Mouse (Mus musculus) hindbrain, embryonic 11.5 days (tissue): ENCODE measurements around the gene Itga6. TPM values are rescaled to one million over a fixed set of nuclear protein-coding genes. Genes with fewer than 3 reads are reported as not detected.
A peak's percentile ranks its signal among the peaks of the same experiment; 100 is the strongest.
"Not testable (repeated sequence)": the region's sequence is repeated elsewhere in the genome, so short reads cannot be mapped to it uniquely, and the experiment has no call there.

ENCODE experiments used
- ATAC-seq: fragments of 200-750 bp; cut with Nextera tagmentation; 2 replicates; pipeline ENCODE4 v1.8.0; 2017; ENCODE audit warnings: mild to moderate bottlenecking, moderate TSS enrichment, moderate library complexity; ENCODE audit not compliant: low FRiP score
- DNase-seq: peaks from one replicate; pipeline ENCODE4 v3.0.0-alpha.2; 2015; ENCODE audit warnings: low spot score
- H3K27ac ChIP-seq: fragments of 300-500 bp; sonication (generic); 2 replicates; pipeline ENCODE4 v1.5.1; 2014; ENCODE audit warnings: mild to moderate bottlenecking, low read depth, low read length
- H3K27me3 ChIP-seq: fragments of 300-500 bp; sonication (generic); 2 replicates; pipeline ENCODE4 v1.6.1; 2014; ENCODE audit warnings: mild to moderate bottlenecking, low read length, moderate library complexity, mixed read lengths; ENCODE audit not compliant: control insufficient read depth, insufficient read depth
- H3K36me3 ChIP-seq: fragments of 300-500 bp; sonication (generic); 2 replicates; pipeline ENCODE4 v1.6.1; 2014; ENCODE audit warnings: mild to moderate bottlenecking, low read length, moderate library complexity, mixed read lengths; ENCODE audit not compliant: control insufficient read depth, insufficient read depth
- H3K4me1 ChIP-seq: fragments of 300-500 bp; sonication (generic); replicated peaks from 2 replicates; pipeline ENCODE4 v1.6.1; 2014; ENCODE audit warnings: low read length, mixed read lengths; ENCODE audit not compliant: control insufficient read depth, insufficient read depth
- H3K4me2 ChIP-seq: fragments of 300-500 bp; sonication (generic); replicated peaks from 2 replicates; pipeline ENCODE4 v1.6.1; 2014; ENCODE audit warnings: mild to moderate bottlenecking, low read depth, low read length
- H3K4me3 ChIP-seq: fragments of 300-500 bp; sonication (generic); 2 replicates; pipeline ENCODE4 v1.5.1; 2014; ENCODE audit warnings: low read depth, low read length
- H3K9ac ChIP-seq: fragments of 300-500 bp; sonication (generic); 2 replicates; pipeline ENCODE4 v1.6.1; 2014; ENCODE audit warnings: low read depth, low read length
- H3K9me3 ChIP-seq: fragments of 300-500 bp; sonication (generic); 2 replicates; pipeline ENCODE4 v1.6.1; 2016; ENCODE audit warnings: low read length; ENCODE audit not compliant: control insufficient read depth
- WGBS: fragments of 180-500 bp; shearing (Covaris S2); extraction: QIAGEN DNeasy Blood & Tissue Kit; methylation state at CpG from one replicate; pipeline ENCODE4 v1.1.7; 2014; 5-methylcytosine and 5-hydroxymethylcytosine counted together
- polyA plus RNA-seq: library from polyadenylated mRNA; unstranded; fragments of >200 nt; fragmentation: Nextera tagmentation; extraction: Ambion mirVana; gene quantifications from 2 replicates; pipeline ENCODE4 v1.2.1, GENCODE M21; 2014

The Itga6 gene
- polyA plus RNA-seq, 1 experiment from 2014 or later, result 25.5 TPM

DNA sequence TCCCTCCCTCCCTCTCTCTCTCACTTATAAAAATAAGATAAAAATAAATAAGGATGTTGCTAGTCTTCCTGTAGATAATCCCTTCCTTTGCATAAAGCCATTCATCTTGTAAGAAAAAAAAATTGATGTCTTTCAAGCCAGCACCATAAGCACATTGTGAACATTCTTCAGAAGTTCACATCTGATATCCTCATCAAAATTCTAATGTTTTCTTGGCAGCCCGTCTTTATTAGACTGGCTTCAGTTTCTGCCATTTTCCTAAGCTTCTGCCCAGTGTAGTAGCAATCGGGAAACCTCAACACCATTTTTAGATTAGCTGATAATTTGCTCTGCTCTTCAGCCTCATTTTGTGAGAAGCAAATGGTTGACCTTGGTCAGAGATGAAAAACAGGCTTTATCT, 33.8 kb upstream of the Itga6 start:
- H3K36me3 ChIP-seq, result no peaks in the 10 kb centered on the region
- no peak for DNase-seq
- 86% methylated on average over 2 of the region's 2 CpGs for WGBS

DNA sequence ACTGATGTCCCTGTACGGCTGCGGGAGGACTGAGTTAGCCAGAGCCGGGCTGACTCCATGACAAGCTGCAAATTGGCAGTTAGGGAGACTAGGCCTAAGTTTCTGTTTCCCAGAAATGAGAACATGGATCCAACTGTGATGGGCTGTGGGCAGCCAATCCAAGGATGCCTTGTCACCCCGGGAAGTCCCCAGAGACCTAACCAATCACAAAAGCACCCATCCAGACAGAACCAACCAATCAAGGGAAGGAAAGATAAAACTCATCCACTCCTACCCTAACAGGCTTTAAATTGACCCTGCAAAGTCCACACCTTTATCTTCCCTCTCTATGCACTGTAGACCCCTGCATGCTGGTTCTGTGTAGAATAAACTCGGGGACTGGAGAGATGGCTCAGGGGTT, 31.0 kb upstream of the Itga6 start:
- H3K4me3 ChIP-seq, result no peak overlapping the region
- DNase-seq (no peak), ATAC-seq (no peak)
- WGBS, result 96% methylated on average over 5 of the region's 5 CpGs
- H3K27me3 ChIP-seq, result no peaks in the 10 kb centered on the region
- 0 out of 2 replicates have a peak, but pooled peaks cover 2% of the 10 kb centered on the region for H3K4me1 ChIP-seq
- no peaks in the 10 kb centered on the region for H3K36me3 ChIP-seq
- no peak overlapping the region for H3K4me2 ChIP-seq
- no peak overlapping the region for H3K9ac ChIP-seq
- H3K9me3 ChIP-seq, result no peaks in the 10 kb centered on the region
- H3K27ac ChIP-seq, result no peak overlapping the region

More for the DNA sequence above, 33.8 kb upstream of the Itga6 start:
- Histone ChIP-seq H3K9ac (no peak overlapping the region), H3K27ac (no peak overlapping the region), H3K27me3 (no peaks in the 10 kb centered on the region), H3K4me3 (no peak overlapping the region), H3K4me2 (no peak overlapping the region), H3K4me1 (no peaks in the 10 kb centered on the region), H3K9me3 (no peaks in the 10 kb centered on the region)
- no peak for ATAC-seq

- Histone ChIP-seq H3K9me3 (no peaks in the 10 kb centered on the region), H3K27me3 (no peaks in the 10 kb centered on the region)
- WGBS, result 19% methylated on average over 9 of the region's 9 CpGs
Observed at GRCm38 (mm10) chr2:71719005-71719386, 26.4 kb upstream of the Itga6 start.

GRCm38 (mm10) chr2:71719387-71720034, 25.9 kb upstream of the Itga6 start:
- Histone ChIP-seq H3K27me3 (no peaks in the 10 kb centered on the region), H3K9ac (no peak overlapping the region), H3K4me1 (0 out of 2 replicates have a peak, but pooled peaks cover 2% of the 10 kb centered on the region), H3K4me3 (no peak overlapping the region), H3K27ac (peak overlapping the region; percentile 36; the same call in 1 of the 2 replicates), H3K4me2 (no peak overlapping the region), H3K9me3 (no peaks in the 10 kb centered on the region), H3K36me3 (no peaks in the 10 kb centered on the region)
- ATAC-seq (no peak), DNase-seq (peak; percentile 14)
- 56% methylated on average over 5 of the region's 5 CpGs for WGBS

More at GRCm38 (mm10) chr2:71719005-71719386, 26.4 kb upstream of the Itga6 start:
- ATAC-seq, result no peak
- no peaks in the 10 kb centered on the region for H3K36me3 ChIP-seq
- 0 out of 2 replicates have a peak overlapping the region, but pooled peaks have one; percentile 36 for H3K27ac ChIP-seq
- H3K4me3 ChIP-seq, result no peak overlapping the region
- 0 out of 2 replicates have a peak, but pooled peaks cover 2% of the 10 kb centered on the region for H3K4me1 ChIP-seq
- H3K4me2 ChIP-seq, result no peak overlapping the region
- no peak overlapping the region for H3K9ac ChIP-seq
- no peak for DNase-seq

GRCm38 (mm10) chr2:71720556-71720955, 24.9 kb upstream of the Itga6 start:
- H3K9ac ChIP-seq, H3K27ac ChIP-seq, DNase-seq, H3K27me3 ChIP-seq, H3K4me2 ChIP-seq, H3K9me3 ChIP-seq, H3K36me3 ChIP-seq, ATAC-seq, H3K4me1 ChIP-seq, H3K4me3 ChIP-seq: not testable (repeated sequence)
- 70% methylated on average over 2 of the region's 2 CpGs for WGBS

- WGBS, result 86% methylated on average over 5 of the region's 5 CpGs
- no peak for ATAC-seq
Observed at GRCm38 (mm10) chr2:71722913-71723312, 22.5 kb upstream of the Itga6 start.

GRCm38 (mm10) chr2:71723623-71724022, 21.8 kb upstream of the Itga6 start:
- Histone ChIP-seq H3K36me3 (no peaks in the 10 kb centered on the region), H3K27me3 (no peaks in the 10 kb centered on the region), H3K4me2 (no peak overlapping the region), H3K4me3 (no peak overlapping the region), H3K9me3 (no peaks in the 10 kb centered on the region), H3K4me1 (0 out of 2 replicates have a peak, but pooled peaks cover 2% of the 10 kb centered on the region), H3K27ac (no peak overlapping the region), H3K9ac (no peak overlapping the region)
- WGBS, result 85% methylated on average over 3 of the region's 3 CpGs
- no peak for ATAC-seq
- DNase-seq, result no peak

More at GRCm38 (mm10) chr2:71722913-71723312, 22.5 kb upstream of the Itga6 start:
- no peaks in the 10 kb centered on the region for H3K9me3 ChIP-seq
- H3K4me1 ChIP-seq, result 0 out of 2 replicates have a peak, but pooled peaks cover 2% of the 10 kb centered on the region
- no peak overlapping the region for H3K4me2 ChIP-seq
- no peaks in the 10 kb centered on the region for H3K27me3 ChIP-seq
- H3K4me3 ChIP-seq, result no peak overlapping the region
- no peaks in the 10 kb centered on the region for H3K36me3 ChIP-seq
- H3K9ac ChIP-seq, result no peak overlapping the region
- DNase-seq, result no peak
- H3K27ac ChIP-seq, result no peak overlapping the region

DNA sequence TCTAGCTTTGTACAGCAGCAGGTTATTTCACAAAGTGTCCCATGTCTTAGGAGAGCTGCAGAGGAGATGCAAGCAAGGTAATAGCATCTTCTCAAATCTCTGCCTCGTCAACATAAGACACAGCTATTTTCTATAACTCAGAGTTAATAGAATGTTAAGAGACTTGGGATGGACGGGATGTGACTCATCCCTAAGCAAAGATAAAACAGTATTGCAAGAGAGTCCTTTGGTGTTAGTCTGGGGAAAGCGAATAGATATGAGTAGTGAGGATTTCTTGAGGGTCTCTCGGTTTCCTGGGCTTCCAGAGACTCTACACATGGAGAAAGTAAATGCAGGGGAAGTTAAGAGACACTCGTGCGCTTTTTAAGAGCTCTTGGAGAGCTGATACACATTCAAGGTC, 21.4 kb upstream of the Itga6 start:
- no peak overlapping the region for H3K27ac ChIP-seq
- ATAC-seq, result no peak
- H3K9me3 ChIP-seq, result no peaks in the 10 kb centered on the region
- H3K4me3 ChIP-seq, result no peak overlapping the region
- no peak for DNase-seq
- H3K36me3 ChIP-seq, result no peaks in the 10 kb centered on the region
- H3K4me1 ChIP-seq, result 0 out of 2 replicates have a peak, but pooled peaks cover 2% of the 10 kb centered on the region
- no peaks in the 10 kb centered on the region for H3K27me3 ChIP-seq
- H3K4me2 ChIP-seq, result no peak overlapping the region
- no peak overlapping the region for H3K9ac ChIP-seq
- 80% methylated on average over 6 of the region's 6 CpGs for WGBS

DNA sequence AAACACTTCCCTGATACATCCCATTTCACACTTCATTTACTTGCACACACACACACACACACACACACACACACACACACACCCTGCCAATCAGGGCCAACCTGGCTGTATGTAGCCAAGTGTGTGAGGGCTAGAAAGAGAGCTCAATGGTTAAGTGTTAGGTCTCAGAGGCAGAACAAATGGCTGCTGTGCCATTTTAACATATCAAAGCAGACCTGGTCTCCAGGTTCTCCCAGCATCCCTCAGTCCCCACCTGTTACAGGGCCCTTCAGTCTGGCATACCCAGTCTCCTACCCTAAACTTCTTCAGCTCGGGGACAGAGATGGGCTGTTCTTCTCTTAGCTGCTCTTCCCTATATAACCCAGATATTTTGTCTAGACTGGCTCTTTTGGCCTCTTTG, 20.0 kb upstream of the Itga6 start:
- no peak overlapping the region for H3K27ac ChIP-seq
- H3K9me3 ChIP-seq, result no peaks in the 10 kb centered on the region
- no peak overlapping the region for H3K4me2 ChIP-seq
- no peaks in the 10 kb centered on the region for H3K27me3 ChIP-seq
- no peaks in the 10 kb centered on the region for H3K4me1 ChIP-seq
- ATAC-seq (no peak), DNase-seq (no peak)
- no peak overlapping the region for H3K4me3 ChIP-seq
- H3K36me3 ChIP-seq, result no peaks in the 10 kb centered on the region
- H3K9ac ChIP-seq, result no peak overlapping the region
- WGBS, result 79% methylated on average over 1 of the region's 1 CpGs
